Mouse (Mus musculus) liver, embryonic 14.5 days (tissue): ENCODE measurements around the gene Tpst1.

Source experiments
- CTCF ChIP-seq: IDR thresholded peaks from 2 replicates; pipeline ENCODE4 v1.5.1; 2016; ENCODE audit warnings: antibody characterized with exemption, low read depth, control low read depth
- EP300 ChIP-seq: IDR thresholded peaks from 2 replicates; pipeline ENCODE4 v1.6.1; 2016; ENCODE audit warnings: antibody characterized with exemption, low read depth

- TF ChIP-seq CTCF (no peak), EP300 (no peak)
Measured at GRCm38 (mm10) chr5:130040797-130041196, 32.3 kb upstream of the Tpst1 start.
